Mouse (Mus musculus): ENCODE data around the gene Vmn1r30.

The Vmn1r30 gene

DNA sequence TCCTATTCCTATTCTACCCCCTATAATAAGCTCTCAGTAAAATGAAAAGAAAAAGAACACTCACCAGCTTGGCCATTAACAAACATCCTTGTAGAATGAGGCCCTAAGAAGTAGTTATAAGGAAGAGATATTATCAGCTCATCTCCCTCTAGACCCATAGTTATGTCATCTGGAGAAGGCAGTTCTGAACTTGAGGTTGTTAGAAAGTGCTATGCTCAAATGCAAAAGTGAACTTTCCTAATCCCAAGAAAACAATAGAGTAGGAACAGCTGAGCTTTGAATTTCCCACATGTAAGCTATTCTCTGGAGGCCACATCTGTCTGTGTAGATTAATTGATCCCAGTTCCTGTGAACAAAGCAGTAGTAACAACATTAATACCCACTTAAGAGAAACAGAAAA lies at the start of gene Vmn1r30:
Gene Vmn1r30, minus strand, starts transcription at position 101 of the 400 bp plus-strand sequence.
- DNase-seq (ENCODE audit: low read depth in 2 of 2, low spot score in 2 of 2): no peak

DNA sequence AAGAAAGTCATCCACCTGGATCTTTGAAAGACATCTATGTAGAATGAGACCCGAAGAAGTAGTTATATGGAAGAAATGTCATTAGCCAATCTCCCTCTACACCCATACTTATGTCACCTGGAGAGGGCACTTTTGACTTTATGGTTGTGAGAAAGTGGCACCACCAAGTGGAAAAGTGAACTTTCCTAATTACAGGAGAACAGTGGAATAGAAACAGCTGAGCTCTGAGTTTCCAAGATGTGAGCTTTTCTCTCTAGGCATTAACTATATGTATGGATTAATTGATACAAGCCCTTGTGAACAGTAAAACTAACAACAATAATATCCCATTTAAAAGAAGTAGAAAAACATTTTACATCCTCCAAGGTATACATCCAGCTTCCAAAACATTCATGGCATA lies 32.0 kb upstream of the Vmn1r30 start, which contains the start of gene Vmn1r31:
Gene Vmn1r31, minus strand, starts transcription at position 101 of the 400 bp plus-strand sequence.
- DNase-seq (ENCODE audit: low read depth in 2 of 2, low spot score in 2 of 2): no peak
